7 mouse cellular contexts compared by ENCODE assay signal in genomic region chr7:5080010-5080751, GRCm38 (mm10). TPM values are rescaled to one million over a fixed set of nuclear protein-coding genes. Genes with fewer than 3 reads are reported as not detected.
DNase-seq lines count a peak whose midpoint lies in the region; ATAC-seq and TF ChIP-seq lines count a peak whose summit lies in the region.

Gene Epn1, plus strand, starts transcription at chr7:5080235.

- peaks cover 7% of the 10 kb centered on the region for H3K4me1 ChIP-seq in embryonic facial prominence, embryonic 12.5 days
- H3K4me1 ChIP-seq in kidney, adult 2 months (ENCODE audit: control insufficient read depth, insufficient read depth, low read length), result peaks cover 8% of the 10 kb centered on the region; the same call in 1 of the 2 replicates
- peaks cover 14% of the 10 kb centered on the region for H3K4me1 ChIP-seq in limb, embryonic 12.5 days (replicated peaks)
- peaks cover 26% of the 10 kb centered on the region for H3K4me1 ChIP-seq in midbrain, embryonic 15.5 days
- peaks cover 23% of the 10 kb centered on the region; the same call in 1 of the 2 replicates for H3K4me1 ChIP-seq in spleen, adult 2 months (ENCODE audit: control insufficient read depth, insufficient read depth, insufficient read length)

- peak within 1 kb of the TSS; percentile 82 for H3K4me2 ChIP-seq in embryonic facial prominence, embryonic 12.5 days (replicated peaks)
- peak within 1 kb of the TSS; percentile 69 for H3K4me2 ChIP-seq in limb, embryonic 12.5 days
- H3K4me2 ChIP-seq in midbrain, embryonic 15.5 days, result peak within 1 kb of the TSS; percentile 84

- no peak for TF ChIP-seq CTCF in kidney, adult 2 months (conservative IDR thresholded peaks at IDR 0.05; ENCODE audit: insufficient read depth, insufficient read length, low read depth, low read length)
- TF ChIP-seq CTCF in spleen, adult 2 months (IDR thresholded peaks at IDR 0.05; ENCODE audit: extremely low read depth, insufficient read depth, insufficient read length, insufficient replicate concordance), result no peak

- peak; percentile 96 for DNase-seq in adrenal gland, postnatal 25 days
- peak; percentile 96 to 98 for DNase-seq in heart, adult 18-20 months
- DNase-seq in kidney, adult 2 months, result peak; percentile 98
- DNase-seq in spleen, adult 2 months (ENCODE audit: low read depth in 1 of 2, low spot score in 2 of 2), result peak; percentile 94 to 96

- H3K27me3 ChIP-seq in embryonic facial prominence, embryonic 12.5 days, result no peaks in the 10 kb centered on the region
- no peaks in the 10 kb centered on the region for H3K27me3 ChIP-seq in kidney, adult 2 months (replicated peaks; ENCODE audit: control insufficient read depth, insufficient read depth, low read length)
- H3K27me3 ChIP-seq in limb, embryonic 12.5 days, result no peaks in the 10 kb centered on the region
- H3K27me3 ChIP-seq in midbrain, embryonic 15.5 days (replicated peaks), result no peaks in the 10 kb centered on the region
- H3K27me3 ChIP-seq in spleen, adult 2 months (ENCODE audit: control insufficient read depth, insufficient read depth, low read length), result no peaks in the 10 kb centered on the region

- peak within 1 kb of the TSS; percentile 98 for H3K4me3 ChIP-seq in embryonic facial prominence, embryonic 12.5 days
- H3K4me3 ChIP-seq in kidney, adult 2 months (ENCODE audit: insufficient read depth, low read depth, low read length), result peak within 1 kb of the TSS; percentile 94
- H3K4me3 ChIP-seq in limb, embryonic 12.5 days (replicated peaks), result peak within 1 kb of the TSS; percentile 98
- H3K4me3 ChIP-seq in midbrain, embryonic 15.5 days, result peak within 1 kb of the TSS; percentile 93
- peak within 1 kb of the TSS; percentile 90 for H3K4me3 ChIP-seq in spleen, adult 2 months (ENCODE audit: extremely low read depth, insufficient read depth, insufficient read length)

- peaks cover 50% of the 10 kb centered on the region for H3K36me3 ChIP-seq in embryonic facial prominence, embryonic 12.5 days
- peaks cover 4% of the 10 kb centered on the region; the same call in 1 of the 2 replicates for H3K36me3 ChIP-seq in kidney, adult 2 months (ENCODE audit: control insufficient read depth, insufficient read depth, low read length)
- H3K36me3 ChIP-seq in limb, embryonic 12.5 days, result peaks cover 65% of the 10 kb centered on the region
- peaks cover 32% of the 10 kb centered on the region for H3K36me3 ChIP-seq in midbrain, embryonic 15.5 days (replicated peaks)
- peaks cover 27% of the 10 kb centered on the region for H3K36me3 ChIP-seq in spleen, adult 2 months (ENCODE audit: control insufficient read depth, insufficient read depth, low read length)

- under 1% methylated on average over 67 of the region's 81 CpGs for WGBS in embryonic facial prominence, embryonic 12.5 days
- WGBS in kidney, adult 2 months, result under 1% methylated on average over 79 of the region's 81 CpGs
- under 1% methylated on average over 81 of the region's 81 CpGs for WGBS in limb, embryonic 12.5 days
- WGBS in midbrain, embryonic 15.5 days, result under 1% methylated on average over 78 of the region's 81 CpGs
- WGBS in spleen, adult 2 months, result under 1% methylated on average over 78 of the region's 81 CpGs

- peak; percentile 96 for ATAC-seq in embryonic facial prominence, embryonic 12.5 days (ENCODE audit: insufficient number of reproducible peaks, insufficient read depth, low FRiP score, low TSS enrichment)
- ATAC-seq in limb, embryonic 12.5 days (ENCODE audit: insufficient number of reproducible peaks, insufficient read depth, low FRiP score, low TSS enrichment, low read depth), result peak; percentile 90
- ATAC-seq in midbrain, embryonic 15.5 days (replicated peaks), result peak; percentile 97

- TF ChIP-seq POLR2A in kidney, adult 2 months (IDR thresholded peaks at IDR 0.05; ENCODE audit: low read depth, low read length), result no peak
- TF ChIP-seq POLR2A in spleen, adult 2 months (IDR thresholded peaks at IDR 0.05; ENCODE audit: low read depth, low read length), result peak; percentile 49; the same call in 1 of the 2 replicates

- peak within 1 kb of the TSS; percentile 99 for H3K9ac ChIP-seq in embryonic facial prominence, embryonic 12.5 days
- H3K9ac ChIP-seq in limb, embryonic 12.5 days (replicated peaks), result peak within 1 kb of the TSS; percentile 98
- peak within 1 kb of the TSS; percentile 95 for H3K9ac ChIP-seq in midbrain, embryonic 15.5 days

- no peaks in the 10 kb centered on the region for H3K9me3 ChIP-seq in embryonic facial prominence, embryonic 12.5 days
- H3K9me3 ChIP-seq in limb, embryonic 12.5 days, result no peaks in the 10 kb centered on the region
- H3K9me3 ChIP-seq in midbrain, embryonic 15.5 days, result no peaks in the 10 kb centered on the region

- H3K27ac ChIP-seq in embryonic facial prominence, embryonic 12.5 days, result peak within 1 kb of the TSS; percentile 94
- peak within 1 kb of the TSS; percentile 84 for H3K27ac ChIP-seq in kidney, adult 2 months (ENCODE audit: insufficient read depth, low read depth, low read length)
- H3K27ac ChIP-seq in limb, embryonic 12.5 days, result peak within 1 kb of the TSS; percentile 94
- H3K27ac ChIP-seq in midbrain, embryonic 15.5 days, result peak within 1 kb of the TSS; percentile 89
- peak within 1 kb of the TSS; percentile 90 for H3K27ac ChIP-seq in spleen, adult 2 months (ENCODE audit: insufficient read depth, low read length)

RNA-seq across cellular contexts. Expression of gene Epn1, which starts in this region (rescaled TPM):
- 140 and 152 TPM in 2 replicates for total RNA-seq in adrenal gland, postnatal 25 days (2021)
- polyA plus RNA-seq in embryonic facial prominence, embryonic 12.5 days (2016; fragmentation: Nextera tagmentation; extraction: Ambion mirVana), result 66.0 and 67.2 TPM in 2 replicates
- total RNA-seq in heart, adult 18-20 months (2021), result 100 to 1,000 TPM; 183 to 191 TPM
- polyA plus RNA-seq in kidney, adult 2 months (2012; rRNA removed), result 243 and 262 TPM in 2 replicates
- polyA plus RNA-seq in limb, embryonic 12.5 days (2016; fragmentation: Nextera tagmentation; extraction: Ambion mirVana), result 62.8 and 67.3 TPM in 2 replicates
- 119 and 124 TPM in 2 replicates for polyA plus RNA-seq in midbrain, embryonic 15.5 days (2015; fragmentation: Nextera tagmentation; extraction: Ambion mirVana)
- 196 and 257 TPM in 2 replicates for polyA plus RNA-seq in spleen, adult 2 months (2012; rRNA removed)

Comparison
In these comparisons a context has a peak if more than half of its experiments do, and no peak if none do; other contexts are left out.
1. Peak in every context shown above with its lines: DNase-seq, ATAC-seq, H3K4me3 ChIP-seq and H3K27ac ChIP-seq.